Mouse (Mus musculus) midbrain, embryonic 10.5 days (tissue): Measurements from ENCODE around the gene Susd1. TPM values are rescaled to one million over a fixed set of nuclear protein-coding genes. Genes with fewer than 3 reads are reported as not detected.
A peak's percentile ranks its signal among the peaks of the same experiment; 100 is the strongest.

ENCODE experiments used
- DNase-seq: peaks from one replicate; pipeline ENCODE4 v3.0.0-alpha.2; 2017; ENCODE audit warnings: low spot score
- H3K27ac ChIP-seq: fragments of 300-500 bp; sonication (generic); replicated peaks from 2 replicates; pipeline ENCODE4 v1.5.1; 2016; ENCODE audit warnings: mild to moderate bottlenecking
- H3K27me3 ChIP-seq: fragments of 300-500 bp; sonication (generic); 2 replicates; pipeline ENCODE4 v1.6.1; 2016; ENCODE audit warnings: low read depth, mild to moderate bottlenecking; ENCODE audit not compliant: poor library complexity, severe bottlenecking
- H3K36me3 ChIP-seq: fragments of 300-500 bp; sonication (generic); 2 replicates; pipeline ENCODE4 v1.6.1; 2016; ENCODE audit warnings: mild to moderate bottlenecking, moderate library complexity
- H3K4me1 ChIP-seq: fragments of 300-500 bp; sonication (generic); 2 replicates; pipeline ENCODE4 v1.6.1; 2016
- H3K4me3 ChIP-seq: fragments of 300-500 bp; sonication (generic); 2 replicates; pipeline ENCODE4 v1.5.1; 2016; ENCODE audit warnings: mild to moderate bottlenecking, moderate library complexity
- H3K9me3 ChIP-seq: fragments of 300-500 bp; sonication (generic); replicated peaks from 2 replicates; pipeline ENCODE4 v1.6.1; 2016; ENCODE audit warnings: mild to moderate bottlenecking
- WGBS: fragments of 180-500 bp; shearing (Covaris S2); methylation state at CpG from one replicate; pipeline ENCODE4 v1.1.7; 2016; 5-methylcytosine and 5-hydroxymethylcytosine counted together
- polyA plus RNA-seq: library from polyadenylated mRNA; unstranded; fragments of >200 nt; fragmentation: Nextera tagmentation; extraction: Ambion mirVana; gene quantifications from 2 replicates; pipeline ENCODE4 v1.2.1, GENCODE M21; 2016

Gene Susd1
- polyA plus RNA-seq, 1 experiment from 2014 or later: 1.8 TPM

- no peaks in the 10 kb centered on the region for H3K27me3 ChIP-seq
- DNase-seq: no peak
- no peak overlapping the region for H3K4me3 ChIP-seq
- peaks cover 3% of the 10 kb centered on the region for H3K4me1 ChIP-seq
- no peaks in the 10 kb centered on the region for H3K36me3 ChIP-seq
- no peaks in the 10 kb centered on the region for H3K9me3 ChIP-seq
- H3K27ac ChIP-seq: no peak overlapping the region
- WGBS: 91% methylated on average over 9 of the region's 9 CpGs
These were observed 70.3 kb downstream of the Susd1 start for GRCm38 (mm10) chr4:59368118-59368517.

- Histone ChIP-seq H3K4me1 (no peaks in the 10 kb centered on the region; the same call in 1 of the 2 replicates), H3K36me3 (no peaks in the 10 kb centered on the region), H3K4me3 (no peak overlapping the region), H3K9me3 (no peaks in the 10 kb centered on the region), H3K27ac (no peak overlapping the region), H3K27me3 (no peaks in the 10 kb centered on the region)
- 93% methylated on average over 9 of the region's 9 CpGs for WGBS
- DNase-seq: no peak
These were observed 72.2 kb downstream of the Susd1 start for GRCm38 (mm10) chr4:59366206-59366605.

GRCm38 (mm10) chr4:59365571-59365970, 72.9 kb downstream of the Susd1 start:
- no peak overlapping the region for H3K27ac ChIP-seq
- no peaks in the 10 kb centered on the region for H3K27me3 ChIP-seq
- H3K9me3 ChIP-seq: no peaks in the 10 kb centered on the region
- H3K4me3 ChIP-seq: no peak overlapping the region
- H3K36me3 ChIP-seq: no peaks in the 10 kb centered on the region
- H3K4me1 ChIP-seq: no peaks in the 10 kb centered on the region; the same call in 1 of the 2 replicates
- no peak for DNase-seq
- WGBS: 94% methylated on average over 12 of the region's 12 CpGs

GRCm38 (mm10) chr4:59364229-59365173, 73.9 kb downstream of the Susd1 start:
- Histone ChIP-seq H3K9me3 (no peaks in the 10 kb centered on the region), H3K4me3 (no peak overlapping the region), H3K27me3 (no peaks in the 10 kb centered on the region), H3K4me1 (no peaks in the 10 kb centered on the region; the same call in 1 of the 2 replicates), H3K36me3 (no peaks in the 10 kb centered on the region), H3K27ac (no peak overlapping the region)
- no peak for DNase-seq
- WGBS: 85% methylated on average over 10 of the region's 10 CpGs

- DNase-seq: no peak
- no peak overlapping the region for H3K4me3 ChIP-seq
- no peaks in the 10 kb centered on the region for H3K9me3 ChIP-seq
- no peaks in the 10 kb centered on the region; the same call in 1 of the 2 replicates for H3K4me1 ChIP-seq
- H3K27me3 ChIP-seq: no peaks in the 10 kb centered on the region
- H3K36me3 ChIP-seq: no peaks in the 10 kb centered on the region
- 76% methylated on average over 9 of the region's 9 CpGs for WGBS
- H3K27ac ChIP-seq: no peak overlapping the region
These were observed 75.4 kb downstream of the Susd1 start for GRCm38 (mm10) chr4:59363041-59363440.

- no peaks in the 10 kb centered on the region for H3K9me3 ChIP-seq
- no peaks in the 10 kb centered on the region for H3K27me3 ChIP-seq
- WGBS: 4% methylated on average over 15 of the region's 15 CpGs
- no peaks in the 10 kb centered on the region; the same call in 1 of the 2 replicates for H3K4me1 ChIP-seq
- H3K36me3 ChIP-seq: no peaks in the 10 kb centered on the region
- H3K27ac ChIP-seq: no peak overlapping the region
- DNase-seq: peak; percentile 79
- H3K4me3 ChIP-seq: no peak overlapping the region
These were observed 77.7 kb downstream of the Susd1 start for GRCm38 (mm10) chr4:59360704-59361103.

- no peak for DNase-seq
- Histone ChIP-seq H3K4me1 (no peaks in the 10 kb centered on the region; the same call in 1 of the 2 replicates), H3K27ac (no peak overlapping the region), H3K4me3 (no peak overlapping the region), H3K9me3 (no peaks in the 10 kb centered on the region), H3K36me3 (no peaks in the 10 kb centered on the region), H3K27me3 (no peaks in the 10 kb centered on the region)
- 87% methylated on average over 8 of the region's 8 CpGs for WGBS
These were observed 78.5 kb downstream of the Susd1 start for GRCm38 (mm10) chr4:59359921-59360320.

- Histone ChIP-seq H3K27me3 (no peaks in the 10 kb centered on the region), H3K9me3 (no peaks in the 10 kb centered on the region), H3K27ac (no peak overlapping the region), H3K4me3 (no peak overlapping the region), H3K4me1 (no peaks in the 10 kb centered on the region; the same call in 1 of the 2 replicates), H3K36me3 (no peaks in the 10 kb centered on the region)
- no peak for DNase-seq
- WGBS: 87% methylated on average over 10 of the region's 10 CpGs
These were observed 79.5 kb downstream of the Susd1 start for GRCm38 (mm10) chr4:59358960-59359359.

GRCm38 (mm10) chr4:59355421-59355820, 83.0 kb downstream of the Susd1 start:
- WGBS: 83% methylated on average over 1 of the region's 1 CpGs
- Histone ChIP-seq H3K27ac (no peak overlapping the region), H3K4me3 (no peak overlapping the region), H3K4me1 (no peaks in the 10 kb centered on the region), H3K9me3 (no peaks in the 10 kb centered on the region), H3K36me3 (no peaks in the 10 kb centered on the region), H3K27me3 (no peaks in the 10 kb centered on the region)
- no peak for DNase-seq

GRCm38 (mm10) chr4:59354666-59355065, 83.8 kb downstream of the Susd1 start:
- no peaks in the 10 kb centered on the region for H3K9me3 ChIP-seq
- H3K36me3 ChIP-seq: no peaks in the 10 kb centered on the region
- no peak overlapping the region for H3K4me3 ChIP-seq
- no peak for DNase-seq
- H3K27me3 ChIP-seq: no peaks in the 10 kb centered on the region
- no peak overlapping the region for H3K27ac ChIP-seq
- no peaks in the 10 kb centered on the region for H3K4me1 ChIP-seq
- 90% methylated on average over 3 of the region's 3 CpGs for WGBS

GRCm38 (mm10) chr4:59351938-59352337, 86.5 kb downstream of the Susd1 start:
- Histone ChIP-seq H3K36me3 (no peaks in the 10 kb centered on the region), H3K27ac (no peak overlapping the region), H3K4me3 (no peak overlapping the region), H3K9me3 (no peaks in the 10 kb centered on the region), H3K4me1 (no peaks in the 10 kb centered on the region), H3K27me3 (no peaks in the 10 kb centered on the region)
- DNase-seq: no peak
- 83% methylated on average over 7 of the region's 7 CpGs for WGBS

GRCm38 (mm10) chr4:59350354-59350753, 88.1 kb downstream of the Susd1 start:
- H3K9me3 ChIP-seq: no peaks in the 10 kb centered on the region
- WGBS: 83% methylated on average over 2 of the region's 2 CpGs
- no peaks in the 10 kb centered on the region for H3K36me3 ChIP-seq
- no peak overlapping the region for H3K27ac ChIP-seq
- DNase-seq: no peak
- H3K4me3 ChIP-seq: no peak overlapping the region
- no peaks in the 10 kb centered on the region for H3K4me1 ChIP-seq
- H3K27me3 ChIP-seq: no peaks in the 10 kb centered on the region

GRCm38 (mm10) chr4:59349425-59350185, 88.8 kb downstream of the Susd1 start:
- no peaks in the 10 kb centered on the region for H3K9me3 ChIP-seq
- no peaks in the 10 kb centered on the region for H3K36me3 ChIP-seq
- no peak overlapping the region for H3K4me3 ChIP-seq
- WGBS: 86% methylated on average over 7 of the region's 7 CpGs
- no peaks in the 10 kb centered on the region for H3K27me3 ChIP-seq
- H3K27ac ChIP-seq: no peak overlapping the region
- no peak for DNase-seq
- no peaks in the 10 kb centered on the region for H3K4me1 ChIP-seq
